9 mouse cellular contexts compared by ENCODE assay signal in the genomic region with DNA sequence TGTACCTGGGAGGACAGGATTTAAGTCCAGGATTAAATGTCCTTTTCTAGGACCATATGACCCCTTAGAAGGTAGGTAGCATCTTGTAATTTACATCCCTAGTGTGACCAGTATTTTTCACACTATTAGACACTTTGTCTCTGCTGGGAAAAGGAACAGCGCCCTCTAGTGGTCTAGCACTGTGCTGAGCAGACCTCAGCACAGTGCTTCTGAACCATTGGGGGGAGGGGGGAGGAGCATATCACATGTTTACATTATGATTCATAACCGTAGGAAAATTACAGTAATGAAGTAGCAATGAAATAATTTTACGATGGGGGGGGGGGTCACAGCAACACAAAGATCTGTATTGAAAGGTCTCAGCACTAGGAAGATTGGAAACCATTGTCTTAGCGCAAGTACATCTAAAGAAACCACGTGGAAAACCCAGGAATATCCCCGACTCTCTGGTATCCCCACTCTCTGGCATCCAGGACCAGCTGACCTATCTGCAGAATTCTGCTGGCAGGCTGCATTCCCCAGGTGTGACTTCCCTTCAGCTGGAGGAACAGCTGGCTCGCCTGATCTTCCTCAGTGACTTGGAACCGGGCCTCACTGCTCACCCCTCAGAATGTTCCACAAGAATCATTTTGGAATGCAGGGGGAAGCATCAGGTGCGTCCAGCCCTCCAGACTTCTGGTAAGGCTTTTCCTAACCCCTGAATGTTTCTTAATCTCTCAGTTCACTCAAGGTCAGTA. TPM values are rescaled to one million over a fixed set of nuclear protein-coding genes. Genes with fewer than 3 reads are reported as not detected.
DNase-seq lines count a peak whose midpoint lies in the region; ATAC-seq and TF ChIP-seq lines count a peak whose summit lies in the region.
"Had no signal": no experiment of that assay in that cellular context is flagged by ENCODE, and none has a peak within 500 bp of the region (broad histone marks: within the 10 kb centered on the region; RNA-seq: fewer than 3 reads in every experiment).

No protein-coding gene starts in this region.

- DNase-seq in frontal cortex, postnatal 14 days (ENCODE audit: low spot score in 2 of 2) = no peak
- DNase-seq in adipocyte (ENCODE audit: low spot score) = peak; percentile 73
- peak; percentile 75 for DNase-seq in heart, postnatal 4 days
- DNase-seq in layer of hippocampus, postnatal 10 days (ENCODE audit: low spot score in 2 of 2) = peak; percentile 63 to 71

- no peak overlapping the region for H3K4me3 ChIP-seq in cortical plate, adult 2 months (ENCODE audit: insufficient read depth, low read length)
- no peak overlapping the region for H3K4me3 ChIP-seq in midbrain, embryonic 13.5 days (replicated peaks)
- H3K4me3 ChIP-seq in testis, adult 2 months (ENCODE audit: control insufficient read depth, low read depth, low read length) = no peak overlapping the region
- H3K4me3 ChIP-seq: limb, embryonic 15.5 days had no signal

- no peak overlapping the region for H3K9ac ChIP-seq in midbrain, embryonic 13.5 days (replicated peaks)
- H3K9ac ChIP-seq: limb, embryonic 15.5 days had no signal

- H3K4me1 ChIP-seq in cortical plate, adult 2 months (ENCODE audit: control insufficient read depth, insufficient read depth, low read length) = no peaks in the 10 kb centered on the region
- peaks cover 3% of the 10 kb centered on the region; the same call in 1 of the 2 replicates for H3K4me1 ChIP-seq in midbrain, embryonic 13.5 days (replicated peaks)
- no peaks in the 10 kb centered on the region for H3K4me1 ChIP-seq in testis, adult 2 months (ENCODE audit: control insufficient read depth, insufficient read depth, low read length)

- no peaks in the 10 kb centered on the region for H3K9me3 ChIP-seq in midbrain, embryonic 13.5 days
- H3K9me3 ChIP-seq: limb, embryonic 15.5 days had no signal

- no peak for TF ChIP-seq POLR2A in cortical plate, adult 2 months (IDR thresholded peaks at IDR 0.05; ENCODE audit: extremely low read depth, insufficient read depth, low read length)
- no peak for TF ChIP-seq POLR2A in testis, adult 2 months (IDR thresholded peaks at IDR 0.05; ENCODE audit: control insufficient read depth, low read depth, low read length)

- peak; percentile 70 for ATAC-seq in frontal cortex, adult (ENCODE audit: low TSS enrichment)
- ATAC-seq in midbrain, embryonic 13.5 days = 0 out of 2 replicates have a peak, but pooled peaks have one; percentile 73

- TF ChIP-seq CTCF in cortical plate, adult 2 months (IDR thresholded peaks at IDR 0.05; ENCODE audit: extremely low read depth, insufficient read depth, low read length) = peak; percentile 60
- peak; percentile 49; the same call in 1 of the 2 replicates for TF ChIP-seq CTCF in testis, adult 2 months (IDR thresholded peaks at IDR 0.05; ENCODE audit: control insufficient read depth, insufficient read depth, insufficient replicate concordance, low read depth, low read length)

- no peak overlapping the region for H3K4me2 ChIP-seq in midbrain, embryonic 13.5 days (replicated peaks)
- H3K4me2 ChIP-seq: limb, embryonic 15.5 days had no signal

- 0 out of 2 replicates have a peak, but pooled peaks cover 3% of the 10 kb centered on the region for H3K27me3 ChIP-seq in midbrain, embryonic 13.5 days
- no peaks in the 10 kb centered on the region for H3K27me3 ChIP-seq in testis, adult 2 months (ENCODE audit: control insufficient read depth, insufficient read depth, low read length)
- H3K27me3 ChIP-seq: limb, embryonic 15.5 days had no signal

- H3K27ac ChIP-seq in cortical plate, adult 2 months (ENCODE audit: insufficient read depth, low read length) = no peak overlapping the region
- H3K27ac ChIP-seq in midbrain, embryonic 13.5 days = no peak overlapping the region
- no peak overlapping the region for H3K27ac ChIP-seq in testis, adult 2 months (ENCODE audit: control insufficient read depth, insufficient read depth, low read depth, low read length)
- H3K27ac ChIP-seq: limb, embryonic 15.5 days had no signal

- H3K36me3 ChIP-seq in midbrain, embryonic 13.5 days = no peaks in the 10 kb centered on the region
- no peaks in the 10 kb centered on the region for H3K36me3 ChIP-seq in testis, adult 2 months (ENCODE audit: control insufficient read depth, insufficient read depth, low read length)
- H3K36me3 ChIP-seq: limb, embryonic 15.5 days had no signal

- 60% methylated on average over 9 of the region's 9 CpGs for WGBS in midbrain, embryonic 13.5 days

RNA-seq across cellular contexts. Expression of a gene that starts 2.5 kb away (rescaled TPM):
- polyA plus RNA-seq in cortical plate, adult 2 months (2012; rRNA removed) = not detected in 2 replicates
- total RNA-seq in heart, postnatal 4 days (2021) = not detected
- total RNA-seq in layer of hippocampus, postnatal 10 days (2021) = under 1 TPM; 0.09 to 0.18 TPM
- 0.11 and 0.14 TPM in 2 replicates for polyA plus RNA-seq in midbrain, embryonic 13.5 days (2015; fragmentation: Nextera tagmentation; extraction: Ambion mirVana)
- polyA plus RNA-seq in testis, adult 2 months (2012; rRNA removed) = 0.05 and 0.06 TPM in 2 replicates
- polyA plus RNA-seq: limb, embryonic 15.5 days had no signal

RNA-seq across cellular contexts. Expression of a gene that starts 46.7 kb away (rescaled TPM):
- polyA plus RNA-seq in cortical plate, adult 2 months (2012; rRNA removed) = 0.44 and 0.51 TPM in 2 replicates
- under 1 TPM; 0.25 to 0.29 TPM for total RNA-seq in heart, postnatal 4 days (2021)
- 1 to 10 TPM; 6.0 to 7.5 TPM for total RNA-seq in layer of hippocampus, postnatal 10 days (2021)
- 5.3 and 5.4 TPM in 2 replicates for polyA plus RNA-seq in midbrain, embryonic 13.5 days (2015; fragmentation: Nextera tagmentation; extraction: Ambion mirVana)
- polyA plus RNA-seq in testis, adult 2 months (2012; rRNA removed) = 0.08 and 0.26 TPM in 2 replicates

RNA-seq across cellular contexts. Expression of a gene that starts 52.2 kb away (rescaled TPM):
- not detected in 2 replicates for polyA plus RNA-seq in cortical plate, adult 2 months (2012; rRNA removed)
- not detected for total RNA-seq in heart, postnatal 4 days (2021)
- not detected for total RNA-seq in layer of hippocampus, postnatal 10 days (2021)
- polyA plus RNA-seq in midbrain, embryonic 13.5 days (2015; fragmentation: Nextera tagmentation; extraction: Ambion mirVana) = not detected in 2 replicates
- 13.5 and 14.8 TPM in 2 replicates for polyA plus RNA-seq in testis, adult 2 months (2012; rRNA removed)

Comparison
In these comparisons a context has a peak if more than half of its experiments do, and no peak if none do; other contexts are left out.
1. DNase-seq: peak in adipocyte (single experiment), heart, postnatal 4 days (single experiment) and layer of hippocampus, postnatal 10 days (2 of 2); none in frontal cortex, postnatal 14 days (0 of 2).
2. RNA of a gene that starts 52.2 kb away (polyA plus RNA-seq): 13.5 to 14.8 TPM in testis, adult 2 months; not detected in cortical plate, adult 2 months and not detected in midbrain, embryonic 13.5 days; every median in the first group is over 10 times any median in the second.